Mouse (Mus musculus): ENCODE results near the gene Tjp1. TPM values are rescaled to one million over a fixed set of nuclear protein-coding genes. Genes with fewer than 3 reads are reported as not detected.

The Tjp1 gene
- polyA plus RNA-seq, 1 experiment from 2014 or later: 21.2 TPM

- 71% methylated on average over 3 of the region's 3 CpGs for WGBS
- Histone ChIP-seq H3K9ac (no peak overlapping the region), H3K4me3 (replicated peaks) (no peak overlapping the region), H3K4me2 (replicated peaks) (no peak overlapping the region), H3K36me3 (no peaks in the 10 kb centered on the region), H3K27ac (replicated peaks) (no peak overlapping the region), H3K27me3 (no peaks in the 10 kb centered on the region), H3K9me3 (replicated peaks) (no peaks in the 10 kb centered on the region), H3K4me1 (no peaks in the 10 kb centered on the region)
- ATAC-seq (ENCODE audit: insufficient number of reproducible peaks, low FRiP score, low TSS enrichment, low read depth): no peak
Measured at GRCm38 (mm10) chr7:65281960-65282359, 245.6 kb downstream of the Tjp1 start.

GRCm38 (mm10) chr7:65280944-65281912, 246.4 kb downstream of the Tjp1 start:
- Histone ChIP-seq H3K27me3 (no peaks in the 10 kb centered on the region), H3K36me3 (no peaks in the 10 kb centered on the region), H3K9ac (no peak overlapping the region), H3K4me2 (replicated peaks) (no peak overlapping the region), H3K27ac (replicated peaks) (no peak overlapping the region), H3K4me3 (replicated peaks) (no peak overlapping the region), H3K9me3 (replicated peaks) (no peaks in the 10 kb centered on the region), H3K4me1 (no peaks in the 10 kb centered on the region)
- WGBS: 75% methylated on average over 10 of the region's 10 CpGs
- ATAC-seq (ENCODE audit: insufficient number of reproducible peaks, low FRiP score, low TSS enrichment, low read depth): no peak

GRCm38 (mm10) chr7:65279277-65279676, 248.3 kb downstream of the Tjp1 start:
- 84% methylated on average over 13 of the region's 13 CpGs for WGBS
- H3K27me3 ChIP-seq: no peaks in the 10 kb centered on the region
- no peak overlapping the region for H3K4me3 ChIP-seq (replicated peaks)
- H3K4me2 ChIP-seq (replicated peaks): no peak overlapping the region
- no peak for ATAC-seq (ENCODE audit: insufficient number of reproducible peaks, low FRiP score, low TSS enrichment, low read depth)
- no peaks in the 10 kb centered on the region for H3K36me3 ChIP-seq
- no peak overlapping the region for H3K27ac ChIP-seq (replicated peaks)
- H3K4me1 ChIP-seq: no peaks in the 10 kb centered on the region
- no peak overlapping the region for H3K9ac ChIP-seq
- H3K9me3 ChIP-seq (replicated peaks): no peaks in the 10 kb centered on the region

- Histone ChIP-seq H3K4me2 (replicated peaks) (no peak overlapping the region), H3K27me3 (no peaks in the 10 kb centered on the region), H3K4me3 (replicated peaks) (no peak overlapping the region), H3K27ac (replicated peaks) (no peak overlapping the region), H3K9ac (no peak overlapping the region), H3K36me3 (no peaks in the 10 kb centered on the region), H3K9me3 (replicated peaks) (no peaks in the 10 kb centered on the region), H3K4me1 (no peaks in the 10 kb centered on the region)
- no peak for ATAC-seq (ENCODE audit: insufficient number of reproducible peaks, low FRiP score, low TSS enrichment, low read depth)
- WGBS: 82% methylated on average over 4 of the region's 4 CpGs
Measured at GRCm38 (mm10) chr7:65275761-65276160, 251.8 kb downstream of the Tjp1 start.

- Histone ChIP-seq H3K9me3 (replicated peaks) (no peaks in the 10 kb centered on the region), H3K27me3 (no peaks in the 10 kb centered on the region), H3K4me2 (replicated peaks) (no peak overlapping the region), H3K27ac (replicated peaks) (no peak overlapping the region), H3K4me1 (no peaks in the 10 kb centered on the region), H3K36me3 (no peaks in the 10 kb centered on the region), H3K9ac (no peak overlapping the region), H3K4me3 (replicated peaks) (no peak overlapping the region)
- WGBS: 65% methylated on average over 5 of the region's 5 CpGs
- ATAC-seq (ENCODE audit: insufficient number of reproducible peaks, low FRiP score, low TSS enrichment, low read depth): peak; percentile 29; the same call in 1 of the 2 replicates
Measured at GRCm38 (mm10) chr7:65274216-65274615, 253.4 kb downstream of the Tjp1 start.

- ATAC-seq (ENCODE audit: insufficient number of reproducible peaks, low FRiP score, low TSS enrichment, low read depth): peak; percentile 54; the same call in 1 of the 2 replicates
- Histone ChIP-seq H3K4me3 (replicated peaks) (no peak overlapping the region), H3K9ac (no peak overlapping the region), H3K4me2 (replicated peaks) (no peak overlapping the region), H3K9me3 (replicated peaks) (no peaks in the 10 kb centered on the region), H3K27me3 (no peaks in the 10 kb centered on the region), H3K4me1 (no peaks in the 10 kb centered on the region), H3K36me3 (no peaks in the 10 kb centered on the region), H3K27ac (replicated peaks) (no peak overlapping the region)
- WGBS: 51% methylated on average over 8 of the region's 8 CpGs
Measured at GRCm38 (mm10) chr7:65249656-65250055, 277.9 kb downstream of the Tjp1 start.

Other genes starting within 250 kb of the Tjp1 start
- 9.2 and 10.8 TPM in 2 replicates for gene Tarsl2, start 117.1 kb upstream of the Tjp1 start, polyA plus RNA-seq (2015; fragmentation: Nextera tagmentation; extraction: Ambion mirVana)
- gene Tm2d3, start 163.4 kb upstream of the Tjp1 start, polyA plus RNA-seq (2015; fragmentation: Nextera tagmentation; extraction: Ambion mirVana): 75.4 and 87.6 TPM in 2 replicates